Mouse (Mus musculus) MEL (cell line): ENCODE results near the gene Baiap2. TPM values are rescaled to one million over a fixed set of nuclear protein-coding genes. Genes with fewer than 3 reads are reported as not detected.

ENCODE experiments used
- DNase-seq: peaks from one replicate; pipeline ENCODE4 v3.0.0; 2011; ENCODE audit warnings: low read depth, low spot score
- H3K27ac ChIP-seq: 2 replicates; pipeline ENCODE4 v1.5.1; 2012; ENCODE audit warnings: low read depth, mild to moderate bottlenecking, control low read depth, low read length, moderate library complexity; ENCODE audit not compliant: control insufficient read depth
- H3K27me3 ChIP-seq, 2 experiments: fragments of 150-350 bp in 1 of 2; sonication (generic) in 1 of 2; 2 replicates each; pipeline ENCODE4 v1.6.1; 2012; ENCODE audit warnings: low read length in 2 of 2, mild to moderate bottlenecking in 2 of 2, improper control_type of control experiment in 1 of 2, moderate library complexity in 1 of 2; ENCODE audit not compliant: insufficient read depth in 2 of 2, control insufficient read depth in 1 of 2
- H3K36me3 ChIP-seq, 2 experiments: 2 replicates each; pipeline ENCODE4 v1.6.1; 2012 to 2014; ENCODE audit warnings: low read length in 2 of 2, improper control_type of control experiment in 1 of 2, inconsistent platforms in 1 of 2, mild to moderate bottlenecking in 1 of 2; ENCODE audit not compliant: insufficient read depth in 2 of 2, control insufficient read depth in 1 of 2
- H3K4me1 ChIP-seq, 2 experiments: fragments of 150-350 bp in 1 of 2; sonication (generic) in 1 of 2; 2 replicates each; pipeline ENCODE4 v1.6.1; 2012; ENCODE audit warnings: low read length in 2 of 2, improper control_type of control experiment in 1 of 2, mild to moderate bottlenecking in 1 of 2; ENCODE audit not compliant: insufficient read depth in 2 of 2, control insufficient read depth in 1 of 2
- H3K4me3 ChIP-seq, 2 experiments: fragments of 150-350 bp in 1 of 2; sonication (generic) in 1 of 2; 2 replicates each; pipeline ENCODE4 v1.5.1; 2012; ENCODE audit warnings: low read depth in 2 of 2, low read length in 2 of 2, mild to moderate bottlenecking in 2 of 2, moderate library complexity in 2 of 2, control low read depth in 1 of 2, improper control_type of control experiment in 1 of 2; ENCODE audit not compliant: control insufficient read depth in 1 of 2, insufficient read depth in 1 of 2
- H3K79me2 ChIP-seq: 2 replicates; pipeline ENCODE4 v1.6.1; 2012; ENCODE audit warnings: mild to moderate bottlenecking, low read length, moderate library complexity; ENCODE audit not compliant: control insufficient read depth, poor library complexity, insufficient read depth
- H3K9ac ChIP-seq: 2 replicates; pipeline ENCODE4 v1.6.1; 2012; ENCODE audit warnings: low read depth, mild to moderate bottlenecking, control low read depth, low read length, moderate library complexity; ENCODE audit not compliant: control insufficient read depth, poor library complexity, severe bottlenecking
- H3K9me3 ChIP-seq: fragments of 150-350 bp; sonication (generic); replicated peaks from 2 replicates; pipeline ENCODE4 v1.6.1; 2012; ENCODE audit warnings: mild to moderate bottlenecking, low read length, improper control_type of control experiment, moderate library complexity; ENCODE audit not compliant: insufficient read depth
- BHLHE40 ChIP-seq: IDR thresholded peaks from 2 replicates; pipeline ENCODE4 v1.6.1; 2012; ENCODE audit warnings: low read depth, mild to moderate bottlenecking, inconsistent platforms, low read length, improper control_type of control experiment, borderline replicate concordance
- CHD2 ChIP-seq: IDR thresholded peaks from 2 replicates; pipeline ENCODE4 v1.6.1; 2011; ENCODE audit warnings: low read length, improper control_type of control experiment
- CTCF ChIP-seq, 3 experiments: IDR thresholded peaks in 2 of 3; conservative IDR thresholded peaks in 1 of 3; 2 replicates each; pipeline ENCODE4 v1.5.1; 2011 to 2012; ENCODE audit warnings: low read length in 3 of 3, low read depth in 2 of 3, mild to moderate bottlenecking in 2 of 3, improper control_type of control experiment in 1 of 3, inconsistent platforms in 1 of 3, mixed read lengths in 1 of 3, moderate library complexity in 1 of 3; ENCODE audit not compliant: control insufficient read depth in 1 of 3, insufficient read depth in 1 of 3, poor library complexity in 1 of 3, severe bottlenecking in 1 of 3
- E2F4 ChIP-seq: IDR thresholded peaks from 2 replicates; pipeline ENCODE4 v1.6.1; 2011; ENCODE audit warnings: low read depth, low read length, improper control_type of control experiment, borderline replicate concordance
- EP300 ChIP-seq, 2 experiments: IDR thresholded peaks; 2 replicates each; pipeline ENCODE4 v1.6.1; 2011; ENCODE audit warnings: improper control_type of control experiment in 2 of 2, low read length in 2 of 2, low read depth in 1 of 2, mild to moderate bottlenecking in 1 of 2
- ETS1 ChIP-seq: IDR thresholded peaks from 2 replicates; pipeline ENCODE4 v1.6.1; 2012; ENCODE audit warnings: low read depth, mild to moderate bottlenecking, inconsistent platforms, low read length, improper control_type of control experiment, moderate library complexity
- GABPA ChIP-seq: IDR thresholded peaks from 2 replicates; pipeline ENCODE4 v1.6.1; 2012; ENCODE audit warnings: low read depth, mild to moderate bottlenecking, inconsistent platforms, low read length, improper control_type of control experiment, moderate library complexity
- GATA1 ChIP-seq: IDR thresholded peaks from 2 replicates; pipeline ENCODE4 v1.6.1; 2011; ENCODE audit warnings: low read depth, low read length, improper control_type of control experiment
- HCFC1 ChIP-seq: IDR thresholded peaks from 2 replicates; pipeline ENCODE4 v1.6.1; 2012; ENCODE audit warnings: low read depth, mild to moderate bottlenecking, inconsistent platforms, low read length, improper control_type of control experiment, moderate library complexity
- JUND ChIP-seq: IDR thresholded peaks from 2 replicates; pipeline ENCODE4 v1.6.1; 2011; ENCODE audit warnings: low read depth, mild to moderate bottlenecking, improper control_type of control experiment, low read length
- KAT2A ChIP-seq: conservative IDR thresholded peaks from 2 replicates; pipeline ENCODE4 v1.6.1; 2012; ENCODE audit warnings: low read depth, low read length, improper control_type of control experiment, inconsistent platforms
- MAZ ChIP-seq: IDR thresholded peaks from 2 replicates; pipeline ENCODE4 v1.6.1; 2012; ENCODE audit warnings: low read depth, mild to moderate bottlenecking, inconsistent platforms, low read length, improper control_type of control experiment
- MXI1 ChIP-seq: IDR thresholded peaks from 2 replicates; pipeline ENCODE4 v1.6.1; 2011; ENCODE audit warnings: mild to moderate bottlenecking, low read depth, low read length, improper control_type of control experiment
- NRF1 ChIP-seq: IDR thresholded peaks from 2 replicates; pipeline ENCODE4 v1.6.1; 2014; ENCODE audit warnings: low read depth, mild to moderate bottlenecking, inconsistent platforms, low read length, improper control_type of control experiment, moderate library complexity; ENCODE audit not compliant: poor library complexity, insufficient read depth, severe bottlenecking
- POLR2AphosphoS2 ChIP-seq: IDR thresholded peaks from 2 replicates; pipeline ENCODE4 v1.6.1; 2011; ENCODE audit warnings: low read length, improper control_type of control experiment
- POLR2AphosphoS5 ChIP-seq: IDR thresholded peaks from 2 replicates; pipeline ENCODE4 v1.6.1; 2012; ENCODE audit warnings: low read depth, borderline replicate concordance, mild to moderate bottlenecking, inconsistent platforms, low read length, moderate library complexity, mixed read lengths
- RAD21 ChIP-seq: IDR thresholded peaks from 2 replicates; pipeline ENCODE4 v1.6.1; 2011; ENCODE audit warnings: mild to moderate bottlenecking, low read depth, low read length, improper control_type of control experiment
- SMC3 ChIP-seq: IDR thresholded peaks from 2 replicates; pipeline ENCODE4 v1.6.1; 2011; ENCODE audit warnings: low read depth, low read length, improper control_type of control experiment
- TBP ChIP-seq: IDR thresholded peaks from 2 replicates; pipeline ENCODE4 v1.8.0; 2011; ENCODE audit warnings: low read depth, low read length, improper control_type of control experiment
- TCF12 ChIP-seq: IDR thresholded peaks from 2 replicates; pipeline ENCODE4 v1.6.1; 2014; ENCODE audit warnings: low read depth, mild to moderate bottlenecking, inconsistent platforms, low read length, improper control_type of control experiment, moderate library complexity
- USF1 ChIP-seq: IDR thresholded peaks from 2 replicates; pipeline ENCODE4 v1.6.1; 2014; ENCODE audit warnings: low read depth, mild to moderate bottlenecking, inconsistent platforms, low read length, improper control_type of control experiment, moderate library complexity
- USF2 ChIP-seq, 2 experiments: IDR thresholded peaks; 2 replicates each; pipeline ENCODE4 v1.6.1; 2011 to 2012; ENCODE audit warnings: improper control_type of control experiment in 2 of 2, low read length in 2 of 2, borderline replicate concordance in 1 of 2, inconsistent platforms in 1 of 2, low read depth in 1 of 2, mild to moderate bottlenecking in 1 of 2; ENCODE audit not compliant: insufficient read depth in 1 of 2
- ZC3H11A ChIP-seq: IDR thresholded peaks from 2 replicates; pipeline ENCODE4 v1.6.1; 2012; ENCODE audit warnings: low read depth, mild to moderate bottlenecking, inconsistent platforms, low read length, improper control_type of control experiment
- ZKSCAN1 ChIP-seq: IDR thresholded peaks from 2 replicates; pipeline ENCODE4 v1.6.1; 2012; ENCODE audit warnings: low read depth, mild to moderate bottlenecking, inconsistent platforms, low read length, improper control_type of control experiment, moderate library complexity
- polyA plus RNA-seq, 2 experiments: library from polyadenylated mRNA; stranded (reverse) in 1 of 2; unstranded in 1 of 2; fragments of >175 nt in 1 of 2; fragments of >200 nt in 1 of 2; gene quantifications; 2 replicates each; pipeline versions ENCODE4 v1.2.1 to v1.2.4; 2012; ENCODE audit warnings: low replicate concordance in 2 of 2, low read depth in 1 of 2; ENCODE audit not compliant: insufficient read length in 2 of 2, insufficient read depth in 1 of 2, missing spikeins in 1 of 2
- total RNA-seq: library from RNA; depleted of rRNA; stranded (reverse); fragments of 300-350 nt; gene quantifications from 2 replicates; pipeline ENCODE4 v1.2.3, GENCODE M21; 2012

Baiap2 gene
- total and polyA plus RNA-seq, 3 experiments: 27.5 to 31.3 TPM; not detected in 1

DNA sequence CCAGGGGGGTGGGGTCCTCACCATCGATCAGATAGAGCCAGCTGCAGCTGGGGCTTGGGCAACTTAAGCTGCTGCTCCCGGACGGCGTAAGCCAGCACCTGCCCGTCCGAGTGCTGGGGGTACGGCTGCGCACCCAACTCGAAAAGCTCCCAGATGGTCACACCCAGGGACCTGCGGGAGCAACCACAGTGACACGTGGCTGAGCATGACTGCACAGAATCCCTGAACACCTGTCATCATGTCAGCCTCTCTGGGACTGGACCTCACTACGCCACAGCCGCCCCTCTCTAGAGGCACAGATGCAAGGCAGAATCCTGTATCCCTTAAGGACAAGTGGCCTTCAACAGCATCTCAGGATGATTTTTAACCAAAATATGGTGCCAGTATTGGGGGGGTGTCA lies 70.1 kb downstream of the Baiap2 start:
- TF ChIP-seq MXI1: no peak
- H3K27ac ChIP-seq: no peak overlapping the region
- no peak for DNase-seq
- no peaks in the 10 kb centered on the region; a peak in 2 of 4 replicates for H3K27me3 ChIP-seq
- H3K79me2 ChIP-seq: no peaks in the 10 kb centered on the region
- no peaks in the 10 kb centered on the region for H3K9me3 ChIP-seq
- no peak overlapping the region for H3K4me3 ChIP-seq
- no peaks in the 10 kb centered on the region for H3K36me3 ChIP-seq
- no peak overlapping the region for H3K9ac ChIP-seq
- no peaks in the 10 kb centered on the region for H3K4me1 ChIP-seq

DNA sequence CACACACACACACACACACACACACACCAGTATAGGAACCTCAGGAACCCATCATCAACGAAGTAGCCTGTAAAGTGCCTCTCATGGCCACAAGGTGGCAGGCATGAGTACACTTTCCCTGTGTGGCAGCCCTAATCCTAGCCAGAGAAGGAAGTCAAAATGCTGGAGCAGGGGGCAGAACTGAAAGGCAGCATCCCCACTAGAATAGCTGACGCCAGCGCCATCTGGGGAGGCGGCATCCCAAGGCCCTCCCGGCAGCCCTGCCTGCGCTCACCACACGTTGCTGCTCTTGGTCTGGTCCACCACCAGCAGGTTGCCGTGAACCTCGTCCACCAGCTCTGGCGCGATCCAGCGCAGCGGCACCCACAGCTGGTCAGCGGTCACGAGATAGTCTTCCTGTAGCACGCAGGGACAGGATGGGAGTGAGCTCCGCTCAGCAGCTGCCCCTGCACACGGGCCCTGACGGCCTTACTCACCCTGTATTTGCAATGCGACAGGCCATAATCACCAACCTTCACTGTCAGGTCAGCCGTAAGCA lies 70.7 kb downstream of the Baiap2 start:
- TF ChIP-seq TBP: no peak
- TF ChIP-seq RAD21: peak; percentile 82
- TF ChIP-seq ETS1: no peak
- TF ChIP-seq GABPA: no peak
- no peak for TF ChIP-seq USF2 (IDR thresholded peaks at IDR 0.05; ENCODE audit: borderline replicate concordance in 1 of 2, insufficient read depth in 1 of 2, low read depth in 1 of 2, low read length in 2 of 2)
- TF ChIP-seq MXI1: no peak
- TF ChIP-seq ZC3H11A: peak; percentile 77
- TF ChIP-seq SMC3: peak; percentile 98
- TF ChIP-seq TCF12: no peak
- TF ChIP-seq CTCF (IDR thresholded peaks at IDR 0.05 in 2 of 3, conservative IDR thresholded peaks at IDR 0.05 in 1 of 3; ENCODE audit: control insufficient read depth in 1 of 3, insufficient read depth in 1 of 3, low read depth in 2 of 3, low read length in 3 of 3, poor library complexity in 1 of 3, severe bottlenecking in 1 of 3): peak; percentile 81 to 92 (median 91)
- no peak for TF ChIP-seq JUND
- no peak for TF ChIP-seq POLR2AphosphoS2
- TF ChIP-seq, all 39 proteins: peak for 4
- H3K27me3 ChIP-seq: no peaks in the 10 kb centered on the region; a peak in 2 of 4 replicates
- H3K79me2 ChIP-seq: no peaks in the 10 kb centered on the region
- no peak overlapping the region for H3K27ac ChIP-seq
- no peaks in the 10 kb centered on the region for H3K9me3 ChIP-seq
- no peak overlapping the region for H3K9ac ChIP-seq
- H3K4me3 ChIP-seq: no peak overlapping the region
- no peaks in the 10 kb centered on the region for H3K36me3 ChIP-seq
- no peaks in the 10 kb centered on the region for H3K4me1 ChIP-seq
- peak; percentile 89 for DNase-seq

DNA sequence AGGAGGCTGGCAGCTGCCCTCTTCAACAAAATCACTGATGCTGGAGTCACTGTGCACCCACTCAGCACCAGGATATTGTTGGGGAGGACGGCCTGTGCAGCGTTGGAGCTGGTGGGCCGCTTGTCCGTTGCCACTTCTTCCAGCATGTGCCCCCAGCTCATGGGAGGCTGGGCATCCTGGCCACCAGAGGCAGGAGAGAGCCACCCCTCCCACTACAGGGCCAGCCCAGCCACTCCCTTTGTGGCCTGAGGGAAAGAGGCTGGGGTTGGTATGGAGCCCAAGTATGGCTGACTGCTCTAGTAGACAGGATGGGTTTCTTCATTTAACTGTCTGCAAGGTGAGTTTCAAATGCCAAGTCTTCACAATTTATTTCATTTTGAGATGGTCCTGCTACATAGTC lies 72.2 kb downstream of the Baiap2 start:
- no peaks in the 10 kb centered on the region for H3K4me1 ChIP-seq
- no peak for DNase-seq
- no peaks in the 10 kb centered on the region for H3K36me3 ChIP-seq
- H3K9ac ChIP-seq: no peak overlapping the region
- H3K79me2 ChIP-seq: no peaks in the 10 kb centered on the region
- no peak overlapping the region for H3K27ac ChIP-seq
- TF ChIP-seq POLR2AphosphoS5 (no peak), GATA1 (no peak), ETS1 (no peak), HCFC1 (no peak), CHD2 (no peak), MAZ (no peak), USF1 (no peak), EP300 (IDR thresholded peaks at IDR 0.05; ENCODE audit: low read depth in 1 of 2, low read length in 2 of 2) (no peak), MXI1 (no peak), GABPA (no peak), E2F4 (no peak), POLR2AphosphoS2 (no peak), BHLHE40 (no peak), NRF1 (no peak), TCF12 (no peak), CTCF (IDR thresholded peaks at IDR 0.05 in 2 of 3, conservative IDR thresholded peaks at IDR 0.05 in 1 of 3; ENCODE audit: control insufficient read depth in 1 of 3, insufficient read depth in 1 of 3, low read depth in 2 of 3, low read length in 3 of 3, poor library complexity in 1 of 3, severe bottlenecking in 1 of 3) (no peak), KAT2A (no peak), ZC3H11A (no peak), JUND (no peak), ZKSCAN1 (no peak)
- H3K27me3 ChIP-seq: no peaks in the 10 kb centered on the region; a peak in 2 of 4 replicates
- no peak overlapping the region for H3K4me3 ChIP-seq
- H3K9me3 ChIP-seq: no peaks in the 10 kb centered on the region
